Mouse (Mus musculus): ENCODE results near the gene Fam25c. TPM values are rescaled to one million over a fixed set of nuclear protein-coding genes. Genes with fewer than 3 reads are reported as not detected.
"Not testable (repeated sequence)": the region's sequence is repeated elsewhere in the genome, so short reads cannot be mapped to it uniquely, and the experiment has no call there.

The Fam25c gene
- total and polyA plus RNA-seq, 3 experiments = not detected

DNA sequence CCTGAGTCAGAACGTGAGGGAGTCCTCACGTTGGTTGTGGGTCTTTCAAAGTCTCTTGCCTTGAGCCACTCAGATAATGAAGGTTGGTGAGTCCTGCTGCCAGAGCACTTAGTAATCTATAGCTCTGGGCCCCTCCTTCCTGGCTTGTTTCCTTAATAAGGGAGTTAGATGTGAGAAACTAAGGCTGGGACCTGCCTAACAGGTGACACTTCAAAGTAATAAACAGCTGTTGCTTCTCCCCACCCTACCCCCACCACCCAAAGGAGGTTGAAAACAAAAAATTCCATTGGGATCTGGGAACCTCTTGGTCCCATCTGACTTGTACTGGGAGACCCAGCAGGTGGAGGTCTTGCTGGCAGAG, 9.9 kb upstream of the Fam25c start:
- no peak overlapping the region for H3K27ac ChIP-seq (ENCODE audit: insufficient read depth, low read depth)
- in situ Hi-C loops (cut with MboI; ENCODE audit: low pct_ligation_motif_present, low pct_unique_long_range_greater_than_20kb, low sequenced_read_pairs) (no loop called here), dilution Hi-C loops (cut with MboI; ENCODE audit: extremely low pct_ligation_motif_present, extremely low pct_unique_long_range_greater_than_20kb, low sequenced_read_pairs) (no loop called here)
- no peaks in the 10 kb centered on the region for H3K79me2 ChIP-seq (replicated peaks; ENCODE audit: control insufficient read depth, extremely low read depth, insufficient read depth, poor library complexity, severe bottlenecking)
- H3K36me3 ChIP-seq (replicated peaks in 1 of 2; ENCODE audit: control insufficient read depth in 1 of 2, insufficient read depth in 1 of 2, low read length in 1 of 2) = no peaks in the 10 kb centered on the region
- DNase-seq (ENCODE audit: extremely low read depth) = no peak
- no peak for TF ChIP-seq MYC (IDR thresholded peaks at IDR 0.05; ENCODE audit: low read depth, low read length)
- 0 out of 4 replicates have a peak, but pooled peaks cover 0 to 3% of the 10 kb centered on the region in 2 experiments for H3K4me1 ChIP-seq (ENCODE audit: control insufficient read depth in 1 of 2, insufficient read depth in 2 of 2)
- H3K9ac ChIP-seq (ENCODE audit: insufficient read depth, low read depth) = no peak overlapping the region
- H3K4me2 ChIP-seq (ENCODE audit: insufficient read depth, low read depth, poor library complexity, severe bottlenecking) = no peak overlapping the region
- no peak overlapping the region for H3K4me3 ChIP-seq (replicated peaks in 1 of 3; ENCODE audit: low read depth in 2 of 3, low read length in 2 of 3, poor library complexity in 1 of 3)
- peaks cover 19% of the 10 kb centered on the region for H3K9me3 ChIP-seq (replicated peaks; ENCODE audit: low read length)
- H3K27me3 ChIP-seq (replicated peaks) = no peaks in the 10 kb centered on the region

DNA sequence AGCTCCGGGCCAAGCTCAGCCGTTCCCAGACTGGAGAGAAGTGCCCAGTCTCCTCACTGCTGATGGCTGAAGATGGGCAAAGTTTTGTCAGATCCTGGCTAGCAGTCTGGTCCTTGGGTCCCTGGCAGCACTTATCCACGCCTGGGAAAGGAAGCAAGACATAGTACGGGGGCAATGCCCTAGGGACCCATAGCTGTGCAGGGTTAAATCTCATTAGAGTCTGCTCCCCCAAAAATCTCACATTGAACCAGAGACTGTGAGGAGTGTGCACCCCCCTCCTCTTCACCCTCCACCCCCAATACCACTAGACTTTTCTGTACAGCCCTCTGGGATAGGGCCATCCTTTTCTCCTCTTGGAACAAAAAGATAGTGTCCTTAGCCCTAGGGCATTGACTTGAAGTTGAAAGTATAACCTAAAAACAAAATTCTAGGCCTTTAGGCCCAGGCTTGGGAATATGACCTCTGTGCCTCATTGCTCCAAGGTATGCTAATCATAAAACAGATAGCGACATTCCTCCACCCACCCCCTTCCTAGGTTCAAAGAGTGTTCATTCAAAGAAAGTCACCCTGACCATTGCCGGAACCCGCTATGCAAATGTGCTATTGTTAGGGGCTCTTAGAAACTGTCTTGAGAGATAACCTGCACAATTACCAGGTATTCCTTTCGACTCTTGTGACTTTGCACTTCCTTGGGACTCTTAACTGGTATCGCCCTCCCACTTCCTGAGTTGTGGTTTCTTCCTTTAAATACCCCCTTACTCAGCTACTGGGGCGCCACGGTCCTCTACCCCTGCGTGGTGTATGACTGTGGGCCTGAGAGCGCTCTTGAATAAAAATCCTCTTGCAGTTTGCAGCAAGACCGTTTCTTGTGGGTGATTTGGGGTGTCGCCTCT, 9.3 kb upstream of the Fam25c start:
- H3K4me3 ChIP-seq (replicated peaks in 1 of 3; ENCODE audit: low read depth in 2 of 3, low read length in 2 of 3, poor library complexity in 1 of 3); H3K9ac ChIP-seq (ENCODE audit: insufficient read depth, low read depth); H3K27me3 ChIP-seq (replicated peaks); DNase-seq (ENCODE audit: extremely low read depth); H3K4me1 ChIP-seq (ENCODE audit: control insufficient read depth in 1 of 2, insufficient read depth in 2 of 2); H3K36me3 ChIP-seq (replicated peaks in 1 of 2; ENCODE audit: control insufficient read depth in 1 of 2, insufficient read depth in 1 of 2, low read length in 1 of 2); in situ Hi-C loops (cut with MboI; ENCODE audit: low pct_ligation_motif_present, low pct_unique_long_range_greater_than_20kb, low sequenced_read_pairs); H3K79me2 ChIP-seq (replicated peaks; ENCODE audit: control insufficient read depth, extremely low read depth, insufficient read depth, poor library complexity, severe bottlenecking); H3K27ac ChIP-seq (ENCODE audit: insufficient read depth, low read depth); dilution Hi-C loops (cut with MboI; ENCODE audit: extremely low pct_ligation_motif_present, extremely low pct_unique_long_range_greater_than_20kb, low sequenced_read_pairs); H3K4me2 ChIP-seq (ENCODE audit: insufficient read depth, low read depth, poor library complexity, severe bottlenecking): not testable (repeated sequence)
- H3K9me3 ChIP-seq (replicated peaks; ENCODE audit: low read length) = peaks cover 19% of the 10 kb centered on the region

DNA sequence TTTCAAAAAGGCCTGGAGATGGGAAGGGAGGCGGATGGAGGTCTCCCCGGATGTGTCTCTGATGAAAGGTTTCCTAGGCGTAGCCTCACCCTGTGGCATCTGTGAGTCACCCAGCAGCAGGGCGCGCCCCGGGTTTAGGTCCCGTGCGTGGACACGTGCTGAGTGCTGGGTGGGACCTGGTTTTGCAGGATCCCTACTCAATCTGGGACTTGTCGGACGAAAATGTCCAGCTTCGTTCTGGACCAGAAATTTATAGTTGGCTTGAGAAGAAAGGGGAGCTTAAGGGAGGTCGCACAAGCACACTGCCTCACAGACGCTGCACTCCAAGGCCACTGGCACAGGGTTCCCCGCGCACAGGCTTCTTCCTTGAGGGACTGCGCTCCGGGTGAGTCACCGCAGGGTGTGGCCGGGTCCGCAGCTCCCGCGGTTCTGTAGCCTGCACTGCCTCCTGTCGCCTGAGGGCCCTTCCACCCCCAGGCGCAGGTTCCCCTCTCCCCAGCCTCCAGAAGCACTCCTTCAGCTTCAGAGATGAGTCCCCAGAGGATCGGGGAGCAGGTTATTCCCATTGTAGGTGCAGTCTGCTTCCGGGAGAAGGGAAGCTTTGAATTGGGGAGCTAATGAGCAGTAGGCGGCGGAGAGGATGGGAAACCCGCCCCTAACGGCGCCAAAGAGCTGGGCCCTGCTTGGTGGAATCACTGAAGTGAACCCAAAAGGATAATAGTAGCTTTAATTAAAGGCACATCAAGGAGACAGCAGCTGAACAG, 8.4 kb upstream of the Fam25c start:
- Histone ChIP-seq H3K4me3 (replicated peaks in 1 of 3; ENCODE audit: low read depth in 2 of 3, low read length in 2 of 3, poor library complexity in 1 of 3) (no peak overlapping the region), H3K79me2 (replicated peaks; ENCODE audit: control insufficient read depth, extremely low read depth, insufficient read depth, poor library complexity, severe bottlenecking) (no peaks in the 10 kb centered on the region), H3K27me3 (replicated peaks) (no peaks in the 10 kb centered on the region), H3K4me1 (ENCODE audit: control insufficient read depth in 1 of 2, insufficient read depth in 2 of 2) (0 out of 4 replicates have a peak, but pooled peaks cover 0 to 3% of the 10 kb centered on the region in 2 experiments), H3K9ac (ENCODE audit: insufficient read depth, low read depth) (no peak overlapping the region), H3K27ac (ENCODE audit: insufficient read depth, low read depth) (no peak overlapping the region), H3K9me3 (replicated peaks; ENCODE audit: low read length) (peaks cover 19% of the 10 kb centered on the region), H3K36me3 (replicated peaks in 1 of 2; ENCODE audit: control insufficient read depth in 1 of 2, insufficient read depth in 1 of 2, low read length in 1 of 2) (no peaks in the 10 kb centered on the region), H3K4me2 (ENCODE audit: insufficient read depth, low read depth, poor library complexity, severe bottlenecking) (no peak overlapping the region)
- dilution Hi-C loops (cut with MboI; ENCODE audit: extremely low pct_ligation_motif_present, extremely low pct_unique_long_range_greater_than_20kb, low sequenced_read_pairs) = no loop called here
- no peak for DNase-seq (ENCODE audit: extremely low read depth)
- TF ChIP-seq POLR2A (IDR thresholded peaks at IDR 0.05; ENCODE audit: low read depth, low read length) = no peak
- TF ChIP-seq GABPA (IDR thresholded peaks at IDR 0.05; ENCODE audit: insufficient replicate concordance, low read depth, low read length) = no peak
- no peak for TF ChIP-seq SIN3A (IDR thresholded peaks at IDR 0.05; ENCODE audit: low read length)
- TF ChIP-seq ZKSCAN1 (IDR thresholded peaks at IDR 0.05; ENCODE audit: borderline replicate concordance, low read depth, low read length) = no peak
- no peak for TF ChIP-seq MEF2A (IDR thresholded peaks at IDR 0.05; ENCODE audit: borderline replicate concordance, low read depth, low read length)
- no peak for TF ChIP-seq IRF4 (IDR thresholded peaks at IDR 0.05; ENCODE audit: low read depth, low read length)
- no peak for TF ChIP-seq EP300 (IDR thresholded peaks at IDR 0.05; ENCODE audit: low read length)
- no peak for TF ChIP-seq UBTF (IDR thresholded peaks at IDR 0.05; ENCODE audit: low read depth, low read length)
- no peak for TF ChIP-seq ZMIZ1 (IDR thresholded peaks at IDR 0.05; ENCODE audit: low read depth, low read length)
- no peak for TF ChIP-seq CHD1 (IDR thresholded peaks at IDR 0.05; ENCODE audit: low read depth, low read length)
- TF ChIP-seq USF2 (conservative IDR thresholded peaks at IDR 0.05; ENCODE audit: low read depth, low read length) = no peak
- TF ChIP-seq RAD21 (IDR thresholded peaks at IDR 0.05; ENCODE audit: low read depth, low read length) = no peak
- no peak for TF ChIP-seq ZC3H11A (IDR thresholded peaks at IDR 0.05; ENCODE audit: low read depth, low read length)
- TF ChIP-seq ZNF384 (IDR thresholded peaks at IDR 0.05; ENCODE audit: low read depth, low read length) = no peak
- TF ChIP-seq ETS1 (conservative IDR thresholded peaks at IDR 0.05; ENCODE audit: low read depth, low read length) = no peak
- no peak for TF ChIP-seq TCF12 (IDR thresholded peaks at IDR 0.05; ENCODE audit: low read depth, low read length)
- no peak for TF ChIP-seq CTCF (conservative IDR thresholded peaks at IDR 0.05 in 1 of 2, IDR thresholded peaks at IDR 0.05 in 1 of 2; ENCODE audit: low read depth in 2 of 2, low read length in 2 of 2)
- in situ Hi-C loops (cut with MboI; ENCODE audit: low pct_ligation_motif_present, low pct_unique_long_range_greater_than_20kb, low sequenced_read_pairs) = no loop called here
